8 mouse cellular contexts compared by ENCODE assay signal in genomic region chr2:113535685-113536084, GRCm38 (mm10).
DNase-seq lines count a peak whose midpoint lies in the region; TF ChIP-seq lines count a peak whose summit lies in the region.

No protein-coding gene starts in this region.

- no peak overlapping the region for H3K4me3 ChIP-seq in layer of hippocampus, adult 2 months

- peak; percentile 90 for TF ChIP-seq CTCF in layer of hippocampus, adult 2 months (conservative IDR thresholded peaks at IDR 0.05)

- H3K27ac ChIP-seq in layer of hippocampus, adult 2 months, result no peak overlapping the region

- peak; percentile 45 for DNase-seq in layer of hippocampus, adult 11-12 months (ENCODE audit: low spot score)
- DNase-seq in layer of hippocampus, postnatal 25 days (ENCODE audit: extremely low spot score in 1 of 2, low spot score in 1 of 2), result no peak
- peak; percentile 81 for DNase-seq in brain, adult 2 months (ENCODE audit: low read depth, low spot score)
- DNase-seq in embryo, embryonic 9.5 days (ENCODE audit: extremely low spot score), result peak; percentile 42
- peak; percentile 34 to 38 for DNase-seq in layer of hippocampus, adult 2 months (ENCODE audit: low spot score in 2 of 2)
- DNase-seq in retina, adult 2 months (ENCODE audit: low read depth, low spot score), result peak; percentile 44
- DNase-seq in adrenal gland, adult 8-10 months, result no peak
- no peak for DNase-seq in spleen, postnatal 14 days (ENCODE audit: low spot score in 2 of 2)

Comparison
In these comparisons a context has a peak if more than half of its experiments do, and no peak if none do; other contexts are left out.
1. DNase-seq: peak in layer of hippocampus, adult 11-12 months (single experiment), brain, adult 2 months (single experiment), embryo, embryonic 9.5 days (single experiment), layer of hippocampus, adult 2 months (2 of 2) and retina, adult 2 months (single experiment); none in layer of hippocampus, postnatal 25 days (0 of 2), adrenal gland, adult 8-10 months (single experiment) and spleen, postnatal 14 days (0 of 2).